Mouse (Mus musculus): Measurements from ENCODE around the gene Ptms. TPM values are rescaled to one million over a fixed set of nuclear protein-coding genes. Genes with fewer than 3 reads are reported as not detected.

Gene Ptms
- polyA plus RNA-seq, 1 experiment from 2014 or later = 241 TPM

- H3K4me1 ChIP-seq (replicated peaks) = peaks cover 41% of the 10 kb centered on the region
- H3K36me3 ChIP-seq = no peaks in the 10 kb centered on the region
- H3K4me2 ChIP-seq (replicated peaks) = no peak overlapping the region
- H3K27ac ChIP-seq = peak overlapping the region; percentile 99
- H3K9ac ChIP-seq = no peak overlapping the region
- no peaks in the 10 kb centered on the region for H3K27me3 ChIP-seq (replicated peaks)
- WGBS = 63% methylated on average over 4 of the region's 4 CpGs
- no peak for ATAC-seq
- no peaks in the 10 kb centered on the region for H3K9me3 ChIP-seq
- no peak overlapping the region for H3K4me3 ChIP-seq (replicated peaks)
Observed at GRCm38 (mm10) chr6:124921539-124921938, 1.6 kb upstream of the Ptms start.

- peak overlapping the region; percentile 17; the same call in 1 of the 2 replicates for H3K9ac ChIP-seq
- ATAC-seq = no peak
- peak overlapping the region; percentile 89 for H3K4me2 ChIP-seq (replicated peaks)
- H3K4me3 ChIP-seq (replicated peaks) = peak overlapping the region; percentile 25; the same call in 1 of the 2 replicates
- H3K27ac ChIP-seq = peak overlapping the region; percentile 99
- peaks cover 41% of the 10 kb centered on the region for H3K4me1 ChIP-seq (replicated peaks)
- WGBS = 36% methylated on average over 9 of the region's 9 CpGs
- no peaks in the 10 kb centered on the region for H3K27me3 ChIP-seq (replicated peaks)
- H3K9me3 ChIP-seq = no peaks in the 10 kb centered on the region
- H3K36me3 ChIP-seq = no peaks in the 10 kb centered on the region
Observed at GRCm38 (mm10) chr6:124920318-124921085, 599 bp upstream of the Ptms start.

DNA sequence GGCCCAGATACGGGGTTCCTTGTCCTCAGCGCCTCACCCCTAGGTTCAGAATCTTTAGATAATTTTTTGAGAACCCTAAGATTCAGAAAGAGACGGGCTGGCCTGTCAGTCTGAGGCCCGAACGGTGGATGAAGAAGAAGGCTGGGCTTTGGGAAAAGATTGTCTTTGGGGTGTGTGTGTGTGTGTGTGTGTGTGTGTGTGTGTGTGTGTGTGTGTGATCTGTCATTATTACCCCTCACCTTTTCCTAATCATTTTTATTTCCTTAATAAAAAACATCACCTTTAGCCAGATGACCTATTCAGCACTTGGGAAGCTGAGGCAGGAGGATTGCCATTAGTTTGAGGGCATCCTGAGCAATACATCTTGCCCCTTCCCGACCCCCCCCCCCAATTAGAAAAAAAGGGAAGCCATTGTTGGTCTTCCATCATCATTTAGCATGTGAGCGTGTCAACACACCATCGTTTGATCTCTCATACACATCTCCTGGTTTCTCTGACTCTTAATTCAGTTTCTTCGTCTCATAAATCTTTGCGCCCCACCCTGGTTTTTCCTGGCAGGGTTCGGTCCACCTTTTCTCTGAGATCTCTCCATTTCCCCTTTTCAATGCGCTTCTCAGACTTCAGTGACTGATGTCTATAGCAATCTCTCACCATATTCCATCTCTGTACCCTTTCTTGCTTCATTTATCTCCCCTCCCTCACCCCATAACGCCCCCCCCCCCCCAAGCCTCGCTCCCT lies 844 bp downstream of the Ptms start:
- H3K9ac ChIP-seq = no peak overlapping the region; the same call in 1 of the 2 replicates
- peak overlapping the region; percentile 99 for H3K27ac ChIP-seq
- peak overlapping the region; percentile 89 for H3K4me2 ChIP-seq (replicated peaks)
- H3K36me3 ChIP-seq = peaks cover 6% of the 10 kb centered on the region
- H3K27me3 ChIP-seq (replicated peaks) = no peaks in the 10 kb centered on the region
- ATAC-seq = no peak
- no peaks in the 10 kb centered on the region for H3K9me3 ChIP-seq
- WGBS = 15% methylated on average over 14 of the region's 14 CpGs
- H3K4me3 ChIP-seq (replicated peaks) = peak overlapping the region; percentile 97
- peaks cover 46% of the 10 kb centered on the region for H3K4me1 ChIP-seq (replicated peaks)

DNA sequence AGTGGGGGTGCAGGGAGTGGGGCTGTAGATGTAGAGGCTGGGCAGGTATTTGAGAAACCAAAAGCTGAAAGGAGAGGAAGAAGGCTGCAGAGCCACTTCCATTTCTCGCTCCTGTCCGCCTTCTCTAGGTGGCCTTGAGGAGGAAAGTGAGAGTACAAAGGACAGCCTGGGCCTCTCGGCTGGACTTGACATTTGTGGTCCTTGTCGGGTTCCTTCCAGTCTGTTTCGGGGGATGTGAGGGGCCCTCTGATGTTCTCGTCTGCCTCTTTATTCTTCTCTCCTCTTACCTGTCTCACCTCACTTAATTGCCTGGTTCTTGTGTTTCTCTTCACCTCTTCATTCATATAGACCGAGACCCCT lies 1.6 kb downstream of the Ptms start:
- peak overlapping the region; percentile 89 for H3K4me2 ChIP-seq (replicated peaks)
- H3K4me3 ChIP-seq (replicated peaks) = peak overlapping the region; percentile 97
- H3K27me3 ChIP-seq (replicated peaks) = no peaks in the 10 kb centered on the region
- H3K9ac ChIP-seq = peak overlapping the region; percentile 99
- no peaks in the 10 kb centered on the region for H3K9me3 ChIP-seq
- 9% methylated on average over 7 of the region's 7 CpGs for WGBS
- H3K27ac ChIP-seq = peak overlapping the region; percentile 99
- peak; percentile 0; the same call in 1 of the 2 replicates for ATAC-seq
- peaks cover 53% of the 10 kb centered on the region for H3K4me1 ChIP-seq (replicated peaks)
- peaks cover 13% of the 10 kb centered on the region for H3K36me3 ChIP-seq

DNA sequence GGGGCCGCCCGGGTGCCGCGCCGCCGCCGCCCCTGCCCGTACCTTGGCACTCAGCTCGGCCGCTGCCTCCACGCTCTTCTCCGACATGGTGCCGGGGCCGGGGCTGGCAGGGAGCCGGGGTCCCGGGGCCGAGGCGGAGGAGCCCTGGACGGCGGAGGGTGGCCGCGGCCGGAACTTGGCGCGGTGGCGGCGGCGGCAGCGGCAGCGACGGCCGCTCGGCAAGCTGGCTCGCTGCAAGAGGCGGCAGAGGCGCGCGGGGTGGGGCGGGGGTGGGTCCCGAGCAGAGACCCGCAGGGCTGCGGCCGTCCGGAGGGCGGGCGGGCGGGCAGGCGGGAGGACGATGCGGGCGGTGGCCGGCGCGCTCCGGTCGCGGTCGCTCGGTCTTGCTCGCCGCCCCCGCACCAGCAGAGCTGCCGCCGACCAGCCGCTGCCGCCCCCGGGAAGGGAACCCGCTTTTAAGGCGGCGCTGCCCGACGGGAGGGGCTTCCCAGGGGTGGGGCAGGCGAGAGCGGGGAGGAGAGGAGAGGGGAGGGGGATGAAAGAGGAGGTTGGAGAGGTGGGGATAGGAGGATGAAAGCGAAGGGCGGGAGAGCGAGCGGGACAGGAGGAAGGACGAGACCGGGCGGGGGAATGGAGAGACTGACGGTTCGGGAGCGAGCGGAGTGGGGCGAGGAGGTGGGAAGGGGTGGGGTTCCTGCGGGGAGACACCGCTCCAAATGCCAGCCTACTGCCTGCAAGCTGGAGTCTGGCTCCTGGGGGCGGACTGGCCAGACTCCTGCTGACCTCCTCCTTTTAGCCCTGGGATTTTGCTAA lies 2.2 kb downstream of the Ptms start:
- peaks cover 13% of the 10 kb centered on the region for H3K36me3 ChIP-seq
- H3K27me3 ChIP-seq (replicated peaks) = no peaks in the 10 kb centered on the region
- H3K4me1 ChIP-seq (replicated peaks) = peaks cover 53% of the 10 kb centered on the region
- peak overlapping the region; percentile 97 for H3K4me3 ChIP-seq (replicated peaks)
- H3K9ac ChIP-seq = peak overlapping the region; percentile 99
- no peaks in the 10 kb centered on the region for H3K9me3 ChIP-seq
- peak overlapping the region; percentile 99 for H3K27ac ChIP-seq
- peak; percentile 59 for ATAC-seq
- H3K4me2 ChIP-seq (replicated peaks) = peak overlapping the region; percentile 89
- WGBS = under 1% methylated on average over 54 of the region's 89 CpGs

DNA sequence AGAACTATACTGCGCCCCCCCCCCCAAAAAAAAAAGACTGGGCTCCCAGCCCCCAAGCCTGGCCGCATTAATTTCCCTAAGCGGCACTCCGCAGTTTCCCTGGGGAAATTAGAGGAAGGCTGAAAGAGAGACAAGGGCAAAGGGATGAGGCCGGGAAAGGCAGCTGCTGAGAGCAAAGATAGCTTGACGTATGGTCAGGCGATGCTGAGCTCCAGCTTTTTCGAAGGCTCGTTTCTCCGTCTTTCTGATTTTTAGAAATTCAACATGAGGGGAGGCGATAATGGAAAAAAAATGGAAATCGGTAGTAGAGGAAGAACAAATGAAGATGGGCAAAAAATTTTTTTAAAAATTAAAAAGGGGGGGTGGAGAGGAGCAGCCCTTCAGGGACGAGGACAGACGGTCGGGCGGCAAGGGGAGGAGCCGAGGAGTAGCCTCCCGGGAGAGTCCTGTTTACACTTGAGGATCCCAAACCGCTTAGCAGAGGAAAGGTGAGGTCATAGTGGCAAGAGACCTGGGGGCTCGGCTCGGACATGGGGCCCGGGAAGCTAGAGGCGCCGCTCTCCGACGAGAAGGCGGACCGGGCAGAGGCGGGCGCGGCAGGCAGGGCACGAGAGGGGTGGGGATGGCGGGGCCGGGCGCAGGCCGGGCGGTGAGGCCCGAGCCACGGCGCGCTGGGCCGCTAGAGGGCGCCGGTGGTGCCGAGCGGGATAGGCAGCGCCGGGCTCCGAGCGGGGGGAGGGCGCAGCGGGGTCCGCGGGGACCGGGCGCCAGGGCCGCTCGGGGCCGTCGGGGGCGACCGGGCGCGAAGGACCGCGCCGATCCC lies 3.0 kb downstream of the Ptms start:
- Histone ChIP-seq H3K27me3 (replicated peaks) (no peaks in the 10 kb centered on the region), H3K4me1 (replicated peaks) (peaks cover 53% of the 10 kb centered on the region), H3K9ac (peak overlapping the region; percentile 99), H3K27ac (peak overlapping the region; percentile 99), H3K4me3 (replicated peaks) (peak overlapping the region; percentile 97), H3K9me3 (no peaks in the 10 kb centered on the region), H3K4me2 (replicated peaks) (peak overlapping the region; percentile 89), H3K36me3 (peaks cover 13% of the 10 kb centered on the region)
- under 1% methylated on average over 53 of the region's 67 CpGs for WGBS
- peak; percentile 67 for ATAC-seq

DNA sequence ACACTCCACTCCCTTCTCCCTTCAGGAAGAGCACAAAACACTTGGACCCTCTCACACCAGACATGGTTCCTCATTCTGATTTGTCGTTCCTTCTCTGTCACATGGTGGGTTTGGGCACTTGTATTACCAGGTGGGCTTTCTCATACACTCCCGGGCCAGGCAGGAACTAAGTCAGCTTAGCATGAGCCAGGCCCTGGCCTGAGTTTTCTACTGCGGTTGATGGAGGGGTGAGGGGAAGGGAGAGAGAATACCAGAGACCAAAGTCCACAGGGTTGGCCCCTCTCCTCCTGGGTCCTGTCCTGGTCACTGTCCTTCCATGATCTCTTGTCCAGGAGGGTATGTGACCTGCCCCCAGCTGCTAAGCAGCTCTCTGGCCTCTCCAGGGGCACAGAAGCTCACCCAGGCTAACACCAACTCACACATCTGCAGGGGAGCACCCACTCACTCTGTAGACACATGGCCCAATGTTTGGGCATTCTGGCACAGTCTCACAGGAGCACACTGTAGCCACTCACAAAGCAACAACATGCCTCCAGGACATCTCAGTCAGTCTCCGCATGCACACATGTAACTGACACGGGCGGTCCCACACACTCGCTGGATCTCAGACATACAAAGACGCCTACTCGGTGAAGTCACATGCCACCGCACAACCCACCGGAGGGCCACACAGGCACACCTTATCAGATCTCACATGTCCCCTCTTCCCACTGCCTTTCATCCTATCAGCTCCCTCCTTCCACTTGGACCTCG lies 3.8 kb downstream of the Ptms start:
- peaks cover 55% of the 10 kb centered on the region for H3K4me1 ChIP-seq (replicated peaks)
- H3K4me3 ChIP-seq (replicated peaks) = peak overlapping the region; percentile 97
- H3K27ac ChIP-seq = peak overlapping the region; percentile 99
- H3K27me3 ChIP-seq (replicated peaks) = no peaks in the 10 kb centered on the region
- ATAC-seq = no peak
- WGBS = 4% methylated on average over 12 of the region's 12 CpGs
- peaks cover 13% of the 10 kb centered on the region for H3K36me3 ChIP-seq
- H3K4me2 ChIP-seq (replicated peaks) = peak overlapping the region; percentile 89
- H3K9me3 ChIP-seq = no peaks in the 10 kb centered on the region
- H3K9ac ChIP-seq = peak overlapping the region; percentile 99

GRCm38 (mm10) chr6:124915160-124915941 lies 4.6 kb downstream of the Ptms start:
- Histone ChIP-seq H3K9me3 (no peaks in the 10 kb centered on the region), H3K36me3 (peaks cover 13% of the 10 kb centered on the region), H3K4me3 (replicated peaks) (peak overlapping the region; percentile 97), H3K4me2 (replicated peaks) (peak overlapping the region; percentile 89), H3K9ac (peak overlapping the region; percentile 99), H3K4me1 (replicated peaks) (peaks cover 50% of the 10 kb centered on the region), H3K27ac (peak overlapping the region; percentile 44; the same call in 1 of the 2 replicates), H3K27me3 (replicated peaks) (no peaks in the 10 kb centered on the region)
- WGBS = 12% methylated on average over 21 of the region's 22 CpGs
- no peak for ATAC-seq

DNA sequence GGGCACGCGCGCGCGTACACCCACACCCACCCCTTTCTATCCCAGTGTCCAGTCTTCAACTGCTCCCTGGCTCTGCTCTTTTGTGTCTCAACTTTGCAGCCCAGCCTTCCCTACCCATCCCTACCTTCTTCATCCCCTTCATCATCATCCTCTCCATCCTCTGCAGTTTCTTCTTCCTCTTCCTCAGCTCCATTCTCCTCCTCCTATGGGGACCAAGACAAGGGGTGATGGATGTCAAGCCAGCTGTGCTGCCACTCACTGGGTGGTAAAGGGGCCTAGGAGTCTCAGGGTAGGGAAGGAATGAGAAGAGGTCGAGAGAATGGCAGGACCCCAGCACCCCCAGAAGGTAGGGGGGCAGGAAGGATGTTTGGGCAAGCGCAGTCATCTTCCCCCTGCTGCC lies 5.4 kb downstream of the Ptms start:
- no peak overlapping the region; the same call in 1 of the 2 replicates for H3K4me2 ChIP-seq (replicated peaks)
- peaks cover 52% of the 10 kb centered on the region for H3K4me1 ChIP-seq (replicated peaks)
- H3K9me3 ChIP-seq = no peaks in the 10 kb centered on the region
- WGBS = 91% methylated on average over 7 of the region's 7 CpGs
- no peak overlapping the region for H3K27ac ChIP-seq
- no peak overlapping the region for H3K4me3 ChIP-seq (replicated peaks)
- peaks cover 13% of the 10 kb centered on the region for H3K36me3 ChIP-seq
- ATAC-seq = no peak
- H3K27me3 ChIP-seq (replicated peaks) = 0 out of 2 replicates have a peak, but pooled peaks cover 6% of the 10 kb centered on the region
- H3K9ac ChIP-seq = no peak overlapping the region

- no peak overlapping the region for H3K9ac ChIP-seq
- 73% methylated on average over 14 of the region's 14 CpGs for WGBS
- no peak overlapping the region for H3K4me3 ChIP-seq (replicated peaks)
- no peak overlapping the region for H3K4me2 ChIP-seq (replicated peaks)
- H3K27me3 ChIP-seq (replicated peaks) = 0 out of 2 replicates have a peak, but pooled peaks cover 6% of the 10 kb centered on the region
- H3K36me3 ChIP-seq = peaks cover 13% of the 10 kb centered on the region
- no peaks in the 10 kb centered on the region for H3K9me3 ChIP-seq
- peak overlapping the region; percentile 9; the same call in 1 of the 2 replicates for H3K27ac ChIP-seq
- no peak for ATAC-seq
- peaks cover 47% of the 10 kb centered on the region for H3K4me1 ChIP-seq (replicated peaks)
Observed at GRCm38 (mm10) chr6:124913721-124914285, 6.1 kb downstream of the Ptms start.
